Mouse (Mus musculus): Measurements from ENCODE around the gene Zbtb11. TPM values are rescaled to one million over a fixed set of nuclear protein-coding genes. Genes with fewer than 3 reads are reported as not detected.

The Zbtb11 gene
- polyA plus RNA-seq, 1 experiment from 2014 or later, result 18.3 TPM

- Histone ChIP-seq H3K4me3 (ENCODE audit: low read length) (peak overlapping the region; percentile 61), H3K27ac (ENCODE audit: low read length) (no peak overlapping the region), H3K9ac (ENCODE audit: low read length) (peak overlapping the region; percentile 79), H3K9me3 (ENCODE audit: control insufficient read depth, low read length) (no peaks in the 10 kb centered on the region), H3K36me3 (ENCODE audit: control insufficient read depth, insufficient read depth, low read length) (peaks cover 35% of the 10 kb centered on the region), H3K4me2 (ENCODE audit: low read depth, low read length) (peak overlapping the region; percentile 68), H3K27me3 (ENCODE audit: control insufficient read depth, insufficient read depth, low read depth, low read length) (no peaks in the 10 kb centered on the region), H3K4me1 (replicated peaks; ENCODE audit: control insufficient read depth, insufficient read depth, low read length) (peaks cover 15% of the 10 kb centered on the region)
- no peak for ATAC-seq (ENCODE audit: low read depth)
- 12% methylated on average over 1 of the region's 1 CpGs for WGBS
Observed at GRCm38 (mm10) chr16:55967221-55967620, 6.5 kb upstream of the Zbtb11 start.

- Histone ChIP-seq H3K36me3 (ENCODE audit: control insufficient read depth, insufficient read depth, low read length) (peaks cover 35% of the 10 kb centered on the region), H3K27me3 (ENCODE audit: control insufficient read depth, insufficient read depth, low read depth, low read length) (no peaks in the 10 kb centered on the region), H3K9me3 (ENCODE audit: control insufficient read depth, low read length) (no peaks in the 10 kb centered on the region), H3K9ac (ENCODE audit: low read length) (no peak overlapping the region), H3K27ac (ENCODE audit: low read length) (no peak overlapping the region), H3K4me2 (ENCODE audit: low read depth, low read length) (no peak overlapping the region), H3K4me1 (replicated peaks; ENCODE audit: control insufficient read depth, insufficient read depth, low read length) (peaks cover 19% of the 10 kb centered on the region), H3K4me3 (ENCODE audit: low read length) (no peak overlapping the region)
- no peak for ATAC-seq (ENCODE audit: low read depth)
- WGBS, result 75% methylated on average over 3 of the region's 3 CpGs
Observed at GRCm38 (mm10) chr16:55969147-55969546, 4.5 kb upstream of the Zbtb11 start.

GRCm38 (mm10) chr16:55970416-55970815 is 3.3 kb upstream of the Zbtb11 start:
- peaks cover 23% of the 10 kb centered on the region for H3K4me1 ChIP-seq (replicated peaks; ENCODE audit: control insufficient read depth, insufficient read depth, low read length)
- H3K9ac ChIP-seq (ENCODE audit: low read length), result no peak overlapping the region
- peaks cover 35% of the 10 kb centered on the region for H3K36me3 ChIP-seq (ENCODE audit: control insufficient read depth, insufficient read depth, low read length)
- no peak overlapping the region for H3K4me3 ChIP-seq (ENCODE audit: low read length)
- H3K4me2 ChIP-seq (ENCODE audit: low read depth, low read length), result no peak overlapping the region
- no peak overlapping the region for H3K27ac ChIP-seq (ENCODE audit: low read length)
- no peak for ATAC-seq (ENCODE audit: low read depth)
- 90% methylated on average over 5 of the region's 5 CpGs for WGBS
- H3K9me3 ChIP-seq (ENCODE audit: control insufficient read depth, low read length), result no peaks in the 10 kb centered on the region
- H3K27me3 ChIP-seq (ENCODE audit: control insufficient read depth, insufficient read depth, low read depth, low read length), result no peaks in the 10 kb centered on the region

- no peak overlapping the region for H3K27ac ChIP-seq (ENCODE audit: low read length)
- H3K27me3 ChIP-seq (ENCODE audit: control insufficient read depth, insufficient read depth, low read depth, low read length), result no peaks in the 10 kb centered on the region
- H3K9ac ChIP-seq (ENCODE audit: low read length), result no peak overlapping the region
- H3K4me2 ChIP-seq (ENCODE audit: low read depth, low read length), result no peak overlapping the region
- no peak for ATAC-seq (ENCODE audit: low read depth)
- peaks cover 35% of the 10 kb centered on the region for H3K36me3 ChIP-seq (ENCODE audit: control insufficient read depth, insufficient read depth, low read length)
- 75% methylated on average over 6 of the region's 6 CpGs for WGBS
- H3K9me3 ChIP-seq (ENCODE audit: control insufficient read depth, low read length), result no peaks in the 10 kb centered on the region
- H3K4me1 ChIP-seq (replicated peaks; ENCODE audit: control insufficient read depth, insufficient read depth, low read length), result peaks cover 23% of the 10 kb centered on the region
- no peak overlapping the region for H3K4me3 ChIP-seq (ENCODE audit: low read length)
Observed at GRCm38 (mm10) chr16:55971735-55972615, 1.7 kb upstream of the Zbtb11 start.

GRCm38 (mm10) chr16:55972626-55973201 is 969 bp upstream of the Zbtb11 start:
- peaks cover 35% of the 10 kb centered on the region for H3K36me3 ChIP-seq (ENCODE audit: control insufficient read depth, insufficient read depth, low read length)
- H3K27me3 ChIP-seq (ENCODE audit: control insufficient read depth, insufficient read depth, low read depth, low read length), result no peaks in the 10 kb centered on the region
- H3K4me2 ChIP-seq (ENCODE audit: low read depth, low read length), result peak overlapping the region; percentile 60
- peak overlapping the region; percentile 39; the same call in 1 of the 2 replicates for H3K9ac ChIP-seq (ENCODE audit: low read length)
- H3K27ac ChIP-seq (ENCODE audit: low read length), result peak overlapping the region; percentile 9; the same call in 1 of the 2 replicates
- no peak for ATAC-seq (ENCODE audit: low read depth)
- WGBS, result 41% methylated on average over 10 of the region's 10 CpGs
- H3K4me3 ChIP-seq (ENCODE audit: low read length), result peak overlapping the region; percentile 84
- H3K4me1 ChIP-seq (replicated peaks; ENCODE audit: control insufficient read depth, insufficient read depth, low read length), result peaks cover 20% of the 10 kb centered on the region
- no peaks in the 10 kb centered on the region for H3K9me3 ChIP-seq (ENCODE audit: control insufficient read depth, low read length)

GRCm38 (mm10) chr16:55974256-55974902 is 696 bp downstream of the Zbtb11 start:
- no peaks in the 10 kb centered on the region for H3K27me3 ChIP-seq (ENCODE audit: control insufficient read depth, insufficient read depth, low read depth, low read length)
- peak overlapping the region; percentile 97 for H3K9ac ChIP-seq (ENCODE audit: low read length)

GRCm38 (mm10) chr16:55974903-55975285 is 1.2 kb downstream of the Zbtb11 start:
- 0 out of 2 replicates have a peak, but pooled peaks have one; percentile 12 for ATAC-seq (ENCODE audit: low read depth)
- WGBS, result 5% methylated on average over 14 of the region's 14 CpGs
- H3K4me3 ChIP-seq (ENCODE audit: low read length), result peak overlapping the region; percentile 84
- peaks cover 24% of the 10 kb centered on the region for H3K36me3 ChIP-seq (ENCODE audit: control insufficient read depth, insufficient read depth, low read length)
- peak overlapping the region; percentile 97 for H3K9ac ChIP-seq (ENCODE audit: low read length)
- peaks cover 17% of the 10 kb centered on the region for H3K4me1 ChIP-seq (replicated peaks; ENCODE audit: control insufficient read depth, insufficient read depth, low read length)
- peak overlapping the region; percentile 64 for H3K4me2 ChIP-seq (ENCODE audit: low read depth, low read length)
- H3K27ac ChIP-seq (ENCODE audit: low read length), result peak overlapping the region; percentile 91
- no peaks in the 10 kb centered on the region for H3K27me3 ChIP-seq (ENCODE audit: control insufficient read depth, insufficient read depth, low read depth, low read length)
- H3K9me3 ChIP-seq (ENCODE audit: control insufficient read depth, low read length), result no peaks in the 10 kb centered on the region

More at GRCm38 (mm10) chr16:55974256-55974902, 696 bp downstream of the Zbtb11 start:
- Histone ChIP-seq H3K4me3 (ENCODE audit: low read length) (peak overlapping the region; percentile 84), H3K4me2 (ENCODE audit: low read depth, low read length) (peak overlapping the region; percentile 64), H3K27ac (ENCODE audit: low read length) (peak overlapping the region; percentile 91), H3K36me3 (ENCODE audit: control insufficient read depth, insufficient read depth, low read length) (peaks cover 29% of the 10 kb centered on the region), H3K4me1 (replicated peaks; ENCODE audit: control insufficient read depth, insufficient read depth, low read length) (peaks cover 18% of the 10 kb centered on the region), H3K9me3 (ENCODE audit: control insufficient read depth, low read length) (no peaks in the 10 kb centered on the region)
- peak; percentile 93 for ATAC-seq (ENCODE audit: low read depth)
- WGBS, result 0% methylated on average over 52 of the region's 55 CpGs

- Histone ChIP-seq H3K27ac (ENCODE audit: low read length) (no peak overlapping the region), H3K27me3 (ENCODE audit: control insufficient read depth, insufficient read depth, low read depth, low read length) (no peaks in the 10 kb centered on the region), H3K4me1 (replicated peaks; ENCODE audit: control insufficient read depth, insufficient read depth, low read length) (no peaks in the 10 kb centered on the region), H3K9ac (ENCODE audit: low read length) (no peak overlapping the region), H3K4me2 (ENCODE audit: low read depth, low read length) (no peak overlapping the region), H3K9me3 (ENCODE audit: control insufficient read depth, low read length) (no peaks in the 10 kb centered on the region), H3K4me3 (ENCODE audit: low read length) (no peak overlapping the region), H3K36me3 (ENCODE audit: control insufficient read depth, insufficient read depth, low read length) (peaks cover 15% of the 10 kb centered on the region)
- WGBS, result 91% methylated on average over 3 of the region's 3 CpGs
- no peak for ATAC-seq (ENCODE audit: low read depth)
Observed at GRCm38 (mm10) chr16:55986001-55986400, 12.3 kb downstream of the Zbtb11 start.

GRCm38 (mm10) chr16:55990311-55990710 is 16.6 kb downstream of the Zbtb11 start:
- Histone ChIP-seq H3K9ac (ENCODE audit: low read length) (no peak overlapping the region), H3K27ac (ENCODE audit: low read length) (no peak overlapping the region), H3K36me3 (ENCODE audit: control insufficient read depth, insufficient read depth, low read length) (peaks cover 13% of the 10 kb centered on the region), H3K4me2 (ENCODE audit: low read depth, low read length) (no peak overlapping the region), H3K4me1 (replicated peaks; ENCODE audit: control insufficient read depth, insufficient read depth, low read length) (no peaks in the 10 kb centered on the region), H3K9me3 (ENCODE audit: control insufficient read depth, low read length) (no peaks in the 10 kb centered on the region), H3K27me3 (ENCODE audit: control insufficient read depth, insufficient read depth, low read depth, low read length) (no peaks in the 10 kb centered on the region), H3K4me3 (ENCODE audit: low read length) (no peak overlapping the region)
- no peak for ATAC-seq (ENCODE audit: low read depth)
- 88% methylated on average over 4 of the region's 4 CpGs for WGBS

All from lung, embryonic 16.5 days (tissue).